Mouse (Mus musculus): ENCODE measurements around the gene Carnmt1. TPM values are rescaled to one million over a fixed set of nuclear protein-coding genes. Genes with fewer than 3 reads are reported as not detected.

The Carnmt1 gene
- total RNA-seq (2022), result 10 to 100 TPM; 32.4 to 40.6 (median 35.7) TPM

GRCm38 (mm10) chr19:18670608-18671007 is at the start of gene Carnmt1:
Gene Carnmt1, plus strand, starts transcription at chr19:18670764.
- DNase-seq (ENCODE audit: low spot score), result peak; percentile 98

- DNase-seq (ENCODE audit: low spot score), result no peak
Observed at GRCm38 (mm10) chr19:18623894-18624293, 46.7 kb upstream of the Carnmt1 start.

- no peak for DNase-seq (ENCODE audit: low spot score)
Observed at GRCm38 (mm10) chr19:18629589-18629988, 41.0 kb upstream of the Carnmt1 start.

GRCm38 (mm10) chr19:18630221-18631119 is 40.1 kb upstream of the Carnmt1 start:
- no peak for DNase-seq (ENCODE audit: low spot score)

- DNase-seq (ENCODE audit: low spot score), result peak; percentile 68
Observed at GRCm38 (mm10) chr19:18631161-18631643, 39.4 kb upstream of the Carnmt1 start.

GRCm38 (mm10) chr19:18631644-18632219 is 38.8 kb upstream of the Carnmt1 start, which contains the start of the genes Ostf1 and Nmrk1:
Gene Ostf1, minus strand, starts transcription at chr19:18631823.
Gene Nmrk1, plus strand, starts transcription at chr19:18631950.
- peak; percentile 98 for DNase-seq (ENCODE audit: low spot score)

GRCm38 (mm10) chr19:18632231-18633185 is 38.1 kb upstream of the Carnmt1 start:
- no peak for DNase-seq (ENCODE audit: low spot score)

GRCm38 (mm10) chr19:18637954-18638353 is 32.6 kb upstream of the Carnmt1 start:
- no peak for DNase-seq (ENCODE audit: low spot score)

- DNase-seq (ENCODE audit: low spot score), result no peak
Observed at GRCm38 (mm10) chr19:18638949-18639348, 31.6 kb upstream of the Carnmt1 start.

- no peak for DNase-seq (ENCODE audit: low spot score)
Observed at GRCm38 (mm10) chr19:18639552-18639951, 31.0 kb upstream of the Carnmt1 start.

- DNase-seq (ENCODE audit: low spot score), result no peak
Observed at GRCm38 (mm10) chr19:18641001-18641400, 29.6 kb upstream of the Carnmt1 start.

GRCm38 (mm10) chr19:18643411-18643810 is 27.2 kb upstream of the Carnmt1 start:
- no peak for DNase-seq (ENCODE audit: low spot score)

GRCm38 (mm10) chr19:18644084-18644483 is 26.5 kb upstream of the Carnmt1 start:
- no peak for DNase-seq (ENCODE audit: low spot score)

GRCm38 (mm10) chr19:18646397-18646796 is 24.2 kb upstream of the Carnmt1 start:
- DNase-seq (ENCODE audit: low spot score), result no peak

GRCm38 (mm10) chr19:18646853-18647420 is 23.6 kb upstream of the Carnmt1 start:
- DNase-seq (ENCODE audit: low spot score), result no peak

- DNase-seq (ENCODE audit: low spot score), result no peak
Observed at GRCm38 (mm10) chr19:18647775-18648557, 22.6 kb upstream of the Carnmt1 start.

- DNase-seq (ENCODE audit: low spot score), result no peak
Observed at GRCm38 (mm10) chr19:18648558-18648945, 22.0 kb upstream of the Carnmt1 start.

GRCm38 (mm10) chr19:18649955-18650354 is 20.6 kb upstream of the Carnmt1 start:
- no peak for DNase-seq (ENCODE audit: low spot score)

- DNase-seq (ENCODE audit: low spot score), result no peak
Observed at GRCm38 (mm10) chr19:18650473-18650872, 20.1 kb upstream of the Carnmt1 start.

- no peak for DNase-seq (ENCODE audit: low spot score)
Observed at GRCm38 (mm10) chr19:18652592-18652991, 18.0 kb upstream of the Carnmt1 start.

All from heart, adult 8-10 months (tissue).